Mouse (Mus musculus): ENCODE measurements around the gene Fuom.
A peak's percentile ranks its signal among the peaks of the same experiment; 100 is the strongest.

GRCm38 (mm10) chr7:140063092-140063491 is 39.1 kb downstream of the Fuom start:
- TF ChIP-seq MYOD1 (IDR thresholded peaks at IDR 0.05; ENCODE audit: control insufficient read depth, insufficient read length, low read depth): no peak
- peak; percentile 64 for TF ChIP-seq CTCF (IDR thresholded peaks at IDR 0.05; ENCODE audit: control insufficient read depth, insufficient read depth, insufficient read length)
- no peak for TF ChIP-seq MYOG (IDR thresholded peaks at IDR 0.05; ENCODE audit: control insufficient read depth, extremely low read depth, insufficient read length)
- no peak for TF ChIP-seq MAX (IDR thresholded peaks at IDR 0.05)
- TF ChIP-seq USF1 (IDR thresholded peaks at IDR 0.05; ENCODE audit: low read depth): no peak
- no peak for TF ChIP-seq CEBPB (IDR thresholded peaks at IDR 0.05; ENCODE audit: low read depth)
